In the genomic region with DNA sequence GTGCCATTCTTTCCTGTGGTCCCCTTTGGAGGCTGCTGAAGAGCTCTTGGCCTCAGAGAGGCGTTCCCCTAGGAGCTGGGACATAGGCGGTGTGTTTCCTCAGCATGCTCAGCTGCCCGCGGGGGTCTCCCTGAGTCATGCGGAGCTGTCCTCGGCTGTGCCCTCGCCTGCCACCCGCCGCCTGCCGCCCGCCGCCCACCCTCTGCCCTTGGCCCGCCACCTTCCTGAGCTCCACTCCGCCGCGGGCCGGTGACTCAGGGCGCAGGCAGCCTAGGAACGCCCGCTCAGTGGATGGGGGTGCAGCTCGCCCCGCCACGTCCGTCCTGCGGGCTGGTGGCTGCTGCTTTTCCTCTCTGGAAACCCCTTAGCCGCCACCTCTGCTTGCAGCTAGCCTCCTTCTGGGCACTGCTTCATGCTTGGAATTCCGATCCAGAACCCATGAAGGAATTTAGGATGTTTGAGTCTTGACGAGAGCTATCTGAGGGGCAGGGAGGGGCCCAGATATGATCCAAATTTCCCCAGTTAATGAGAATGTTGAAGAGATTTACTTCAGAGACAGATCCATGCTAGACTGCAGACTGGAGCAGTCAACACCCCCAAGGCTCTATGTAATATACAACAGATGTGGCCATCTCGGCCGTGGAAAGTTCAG, we compare ENCODE assay signal across 9 mouse cellular contexts. TPM values are rescaled to one million over a fixed set of nuclear protein-coding genes. Genes with fewer than 3 reads are reported as not detected.
A peak's percentile ranks its signal among the peaks of the same experiment; 100 is the strongest.
DNase-seq lines count a peak whose midpoint lies in the region; ATAC-seq and TF ChIP-seq lines count a peak whose summit lies in the region.
"Had no signal": no experiment of that assay in that cellular context is flagged by ENCODE, and none has a peak within 500 bp of the region (broad histone marks: within the 10 kb centered on the region; RNA-seq: fewer than 3 reads in every experiment).

No protein-coding gene starts in this region.

- H3K27ac ChIP-seq in layer of hippocampus, adult 2 months: 0 out of 2 replicates have a peak overlapping the region, but pooled peaks have one; percentile 7
- peak overlapping the region; percentile 90 for H3K27ac ChIP-seq in embryonic facial prominence, embryonic 10.5 days (replicated peaks)
- peak overlapping the region; percentile 70; the same call in 1 of the 2 replicates for H3K27ac ChIP-seq in heart, embryonic 11.5 days (ENCODE audit: low read depth, low read length)
- peak overlapping the region; percentile 69 for H3K27ac ChIP-seq in lung, embryonic 16.5 days (ENCODE audit: low read length)

- peaks cover 13% of the 10 kb centered on the region for H3K27me3 ChIP-seq in embryonic facial prominence, embryonic 10.5 days (replicated peaks; ENCODE audit: low read depth, poor library complexity, severe bottlenecking)
- H3K27me3 ChIP-seq in heart, embryonic 11.5 days (ENCODE audit: control insufficient read depth, insufficient read depth, low read length): no peaks in the 10 kb centered on the region; the same call in 1 of the 2 replicates
- H3K27me3 ChIP-seq in lung, embryonic 16.5 days (ENCODE audit: control insufficient read depth, insufficient read depth, low read depth, low read length): no peaks in the 10 kb centered on the region
- H3K27me3 ChIP-seq: CH12.LX had no signal

- no peaks in the 10 kb centered on the region for H3K36me3 ChIP-seq in embryonic facial prominence, embryonic 10.5 days (replicated peaks)
- H3K36me3 ChIP-seq in heart, embryonic 11.5 days (ENCODE audit: control insufficient read depth, insufficient read depth, low read length): no peaks in the 10 kb centered on the region
- no peaks in the 10 kb centered on the region for H3K36me3 ChIP-seq in lung, embryonic 16.5 days (ENCODE audit: control insufficient read depth, insufficient read depth, low read length)

- H3K4me2 ChIP-seq in heart, embryonic 11.5 days: peak overlapping the region; percentile 77
- peak overlapping the region; percentile 84 for H3K4me2 ChIP-seq in lung, embryonic 16.5 days (ENCODE audit: low read depth, low read length)

- TF ChIP-seq CTCF in layer of hippocampus, adult 2 months (conservative IDR thresholded peaks at IDR 0.05): no peak

- peak overlapping the region; percentile 36 for H3K4me3 ChIP-seq in layer of hippocampus, adult 2 months
- H3K4me3 ChIP-seq in embryonic facial prominence, embryonic 10.5 days: peak overlapping the region; percentile 60
- peak overlapping the region; percentile 39 for H3K4me3 ChIP-seq in heart, embryonic 11.5 days (ENCODE audit: low read depth, low read length)
- peak overlapping the region; percentile 47 for H3K4me3 ChIP-seq in lung, embryonic 16.5 days (ENCODE audit: low read length)

- H3K9me3 ChIP-seq in embryonic facial prominence, embryonic 10.5 days: no peaks in the 10 kb centered on the region
- H3K9me3 ChIP-seq in heart, embryonic 11.5 days (replicated peaks; ENCODE audit: control insufficient read depth, low read length): no peaks in the 10 kb centered on the region
- no peaks in the 10 kb centered on the region for H3K9me3 ChIP-seq in lung, embryonic 16.5 days (ENCODE audit: control insufficient read depth, low read length)

- H3K4me1 ChIP-seq in embryonic facial prominence, embryonic 10.5 days: peaks cover 22% of the 10 kb centered on the region
- peaks cover 9% of the 10 kb centered on the region for H3K4me1 ChIP-seq in heart, embryonic 11.5 days (ENCODE audit: control insufficient read depth, insufficient read depth, low read length)
- H3K4me1 ChIP-seq in lung, embryonic 16.5 days (replicated peaks; ENCODE audit: control insufficient read depth, insufficient read depth, low read length): peaks cover 8% of the 10 kb centered on the region

- 5% methylated on average over 30 of the region's 30 CpGs for WGBS in embryonic facial prominence, embryonic 10.5 days
- 1% methylated on average over 30 of the region's 30 CpGs for WGBS in heart, embryonic 11.5 days (ENCODE audit: insufficient replicate concordance)
- 2% methylated on average over 30 of the region's 30 CpGs for WGBS in lung, embryonic 16.5 days

- no peak for DNase-seq in layer of hippocampus, adult 2 months (ENCODE audit: low spot score in 2 of 2)
- no peak for DNase-seq in layer of hippocampus, postnatal 14 days (ENCODE audit: low spot score in 2 of 2)
- DNase-seq in embryonic facial prominence, embryonic 10.5 days (ENCODE audit: low spot score): peak; percentile 77
- peak; percentile 40 for DNase-seq in kidney, adult 9 months
- peak; percentile 70 for DNase-seq in ovary, postnatal 36 days (ENCODE audit: low spot score)

- peak; percentile 57 for ATAC-seq in heart, embryonic 11.5 days (replicated peaks; ENCODE audit: insufficient number of reproducible peaks, low FRiP score, low TSS enrichment)
- peak; percentile 87 for ATAC-seq in lung, embryonic 16.5 days (ENCODE audit: low read depth)
- ATAC-seq in cerebellum, adult (ENCODE audit: insufficient number of reproducible peaks, low FRiP score, low TSS enrichment): no peak

- peak overlapping the region; percentile 63 for H3K9ac ChIP-seq in heart, embryonic 11.5 days (ENCODE audit: low read depth, low read length)
- peak overlapping the region; percentile 69 for H3K9ac ChIP-seq in lung, embryonic 16.5 days (ENCODE audit: low read length)

RNA-seq across cellular contexts. Expression of gene Map3k14, which starts 44.8 kb away (rescaled TPM):
- total RNA-seq in layer of hippocampus, adult 2 months (2021): 1 to 10 TPM; 3.3 TPM
- total RNA-seq in layer of hippocampus, postnatal 14 days (2021): 1 to 10 TPM; 2.4 to 3.0 TPM
- 3.1 and 3.2 TPM in 2 replicates for polyA plus RNA-seq in embryonic facial prominence, embryonic 10.5 days (2016; fragmentation: Nextera tagmentation; extraction: Ambion mirVana)
- polyA plus RNA-seq in heart, embryonic 11.5 days (2014; fragmentation: Nextera tagmentation; extraction: Ambion mirVana): 1.4 and 1.7 TPM in 2 replicates
- polyA plus RNA-seq in lung, embryonic 16.5 days (2015; fragmentation: Nextera tagmentation; extraction: Ambion mirVana): 3.7 and 4.5 TPM in 2 replicates

RNA-seq across cellular contexts. Expression of gene Arhgap27, which starts 51.4 kb away (rescaled TPM):
- total RNA-seq in layer of hippocampus, adult 2 months (2021): 10 to 100 TPM; 11.8 to 14.0 TPM
- 10 to 100 TPM in 1 of 2 experiments, 1 to 10 TPM in 1; 9.8 to 10.1 TPM for total RNA-seq in layer of hippocampus, postnatal 14 days (2021)
- 5.3 and 5.8 TPM in 2 replicates for polyA plus RNA-seq in embryonic facial prominence, embryonic 10.5 days (2016; fragmentation: Nextera tagmentation; extraction: Ambion mirVana)
- 3.4 and 4.4 TPM in 2 replicates for polyA plus RNA-seq in heart, embryonic 11.5 days (2014; fragmentation: Nextera tagmentation; extraction: Ambion mirVana)
- 14.1 and 15.7 TPM in 2 replicates for polyA plus RNA-seq in lung, embryonic 16.5 days (2015; fragmentation: Nextera tagmentation; extraction: Ambion mirVana)

Comparison
In these comparisons a context has a peak if more than half of its experiments do, and no peak if none do; other contexts are left out.
1. DNase-seq: peak in embryonic facial prominence, embryonic 10.5 days (single experiment), kidney, adult 9 months (single experiment) and ovary, postnatal 36 days (single experiment); none in layer of hippocampus, adult 2 months (0 of 2) and layer of hippocampus, postnatal 14 days (0 of 2).
2. H3K27ac ChIP-seq: peak in every context shown above with its lines; median percentile 90 in embryonic facial prominence, embryonic 10.5 days; 70 in heart, embryonic 11.5 days; 69 in lung, embryonic 16.5 days; 7 in layer of hippocampus, adult 2 months.
3. Peak in every context shown above with its lines, with median percentiles within 50 percentile points of each other: H3K4me3 ChIP-seq.